In the genomic region with DNA sequence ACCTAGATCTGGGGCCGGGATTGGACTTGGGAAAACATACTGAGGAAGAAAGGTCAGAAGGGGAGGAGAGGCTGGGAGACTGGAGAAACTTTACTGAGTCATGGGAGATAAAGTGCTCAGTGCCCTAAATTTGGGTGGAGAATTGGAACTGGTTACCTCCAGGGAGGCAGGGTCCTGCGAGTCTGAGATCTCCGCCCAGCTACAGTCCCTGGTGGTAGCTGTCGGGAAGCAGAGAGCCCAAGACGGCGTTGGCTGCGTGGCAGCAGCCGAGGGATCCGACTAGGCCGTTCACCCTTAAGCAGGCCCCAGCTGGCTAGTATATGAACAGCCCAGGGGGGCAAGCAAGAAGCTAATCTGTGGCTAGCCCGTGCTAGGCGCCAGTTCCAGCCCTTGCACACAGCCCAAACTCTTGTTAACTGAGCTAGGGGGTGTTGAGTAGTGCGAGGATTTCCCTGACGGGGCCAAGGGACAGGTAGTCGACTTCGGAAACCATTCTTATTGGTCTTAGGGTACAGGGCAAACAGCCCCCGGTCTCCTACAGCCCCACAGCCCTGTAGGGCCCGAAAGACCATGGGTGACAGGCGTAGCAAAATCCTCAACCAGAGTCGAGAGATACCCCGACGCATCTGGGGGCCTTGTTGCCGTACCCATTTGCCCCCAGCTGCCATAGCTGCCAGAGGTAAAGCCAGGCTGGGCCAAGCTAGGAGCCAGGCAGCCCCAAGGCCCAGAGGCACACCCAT, we compare ENCODE assay signal across 26 mouse cellular contexts. TPM values are rescaled to one million over a fixed set of nuclear protein-coding genes. Genes with fewer than 3 reads are reported as not detected.
"Had no signal": no experiment of that assay in that cellular context is flagged by ENCODE, and none has a peak within 500 bp of the region (broad histone marks: within the 10 kb centered on the region; RNA-seq: fewer than 3 reads in every experiment).

No protein-coding gene starts in this region.

- H3K4me1 ChIP-seq: lung, embryonic 15.5 days; midbrain, embryonic 13.5 days; midbrain, embryonic 15.5 days; neural tube, embryonic 12.5 days had no signal

- DNase-seq: liver, postnatal 0 days; lung, adult 2 months; lung, postnatal 14 days; lung, postnatal 36 days; right cerebral cortex, postnatal 14 days; right cerebral cortex, postnatal 4 days; spleen, adult 18-20 months; thymus, adult 18-20 months; thymus, postnatal 14 days; thymus, postnatal 36 days had no signal

- H3K4me2 ChIP-seq: lung, embryonic 15.5 days; midbrain, embryonic 13.5 days; midbrain, embryonic 15.5 days; neural tube, embryonic 12.5 days had no signal

- H3K27me3 ChIP-seq: lung, embryonic 15.5 days; megakaryocyte, embryonic 14.5 days; midbrain, embryonic 13.5 days; midbrain, embryonic 15.5 days; neural tube, embryonic 12.5 days had no signal

- H3K9ac ChIP-seq: liver, postnatal 0 days; lung, embryonic 15.5 days; midbrain, embryonic 13.5 days; midbrain, embryonic 15.5 days; neural tube, embryonic 12.5 days had no signal

- H3K9me3 ChIP-seq: lung, embryonic 15.5 days; megakaryocyte, embryonic 14.5 days; midbrain, embryonic 13.5 days; midbrain, embryonic 15.5 days; neural tube, embryonic 12.5 days had no signal

- ATAC-seq: liver, postnatal 0 days; lung, postnatal 0 days; midbrain, embryonic 13.5 days had no signal

- H3K4me3 ChIP-seq: lung, embryonic 15.5 days; megakaryocyte, embryonic 14.5 days; midbrain, embryonic 13.5 days; midbrain, embryonic 15.5 days; neural tube, embryonic 12.5 days had no signal

- H3K27ac ChIP-seq: lung, embryonic 15.5 days; macrophage; midbrain, embryonic 13.5 days; midbrain, embryonic 15.5 days; neural tube, embryonic 12.5 days had no signal

RNA-seq across cellular contexts. Expression of a gene that starts 22.7 kb away (rescaled TPM):
- total RNA-seq: megakaryocyte progenitor cell, adult 5-6 weeks; monocyte, adult 5-6 weeks; neutrophil, adult 5-6 weeks had no signal
- polyA plus RNA-seq: liver, postnatal 0 days; small intestine, adult 2 months had no signal

RNA-seq across cellular contexts. Expression of a gene that starts 38.5 kb away (rescaled TPM):
- total RNA-seq: megakaryocyte progenitor cell, adult 5-6 weeks; midbrain, postnatal 0 days; monocyte, adult 5-6 weeks; neutrophil, adult 5-6 weeks had no signal
- polyA plus RNA-seq: liver, postnatal 0 days; lung, adult 2 months; lung, embryonic 15.5 days; lung, postnatal 0 days; macrophage; midbrain, embryonic 13.5 days; midbrain, embryonic 15.5 days; neural tube, embryonic 12.5 days; neural tube, embryonic 14.5 days; small intestine, adult 2 months; stomach, embryonic 14.5 days; stomach, embryonic 16.5 days; thymus, postnatal 0 days had no signal
